9 mouse cellular contexts compared by ENCODE assay signal in the genomic region with DNA sequence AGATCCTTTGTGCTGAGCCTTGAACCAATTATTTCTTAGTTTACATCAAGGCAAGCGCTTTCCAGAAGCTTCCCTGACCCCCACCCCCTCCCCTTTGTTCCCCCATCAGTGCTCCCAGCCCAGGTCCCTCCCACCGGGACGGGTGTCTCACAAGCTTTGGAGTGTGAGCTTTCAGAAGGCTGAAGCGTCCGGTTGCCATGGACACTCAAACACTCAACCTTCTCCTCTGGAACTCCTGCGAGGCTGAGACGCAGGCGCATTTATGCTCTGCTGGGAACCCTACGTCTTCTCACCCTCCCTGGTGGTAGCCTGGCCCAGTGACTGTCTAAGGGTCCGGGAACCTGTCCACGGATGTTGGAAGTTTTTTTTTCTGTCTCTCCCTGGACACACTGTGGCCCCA. TPM values are rescaled to one million over a fixed set of nuclear protein-coding genes. Genes with fewer than 3 reads are reported as not detected.
DNase-seq lines count a peak whose midpoint lies in the region; ATAC-seq lines count a peak whose summit lies in the region.
"Had no signal": no experiment of that assay in that cellular context is flagged by ENCODE, and none has a peak within 500 bp of the region (broad histone marks: within the 10 kb centered on the region; RNA-seq: fewer than 3 reads in every experiment).

4430402I18Rik (minus strand) TSS at position 149 of the 400 bp plus-strand sequence.

- no peaks in the 10 kb centered on the region for H3K36me3 ChIP-seq in neural tube, embryonic 15.5 days
- no peaks in the 10 kb centered on the region for H3K36me3 ChIP-seq in liver, embryonic 11.5 days (ENCODE audit: control insufficient read depth, insufficient read depth, low read length)

- no peak within 1 kb of the TSS for H3K4me3 ChIP-seq in neural tube, embryonic 15.5 days (replicated peaks)
- H3K4me3 ChIP-seq in liver, embryonic 11.5 days (ENCODE audit: low read depth, low read length): no peak within 1 kb of the TSS
- H3K4me3 ChIP-seq: myocyte had no signal

- H3K9ac ChIP-seq in neural tube, embryonic 15.5 days (replicated peaks): no peak within 1 kb of the TSS
- no peak within 1 kb of the TSS for H3K9ac ChIP-seq in liver, embryonic 11.5 days (ENCODE audit: low read depth, low read length)

- H3K9me3 ChIP-seq in neural tube, embryonic 15.5 days (replicated peaks): no peaks in the 10 kb centered on the region
- no peaks in the 10 kb centered on the region for H3K9me3 ChIP-seq in liver, embryonic 11.5 days (ENCODE audit: control insufficient read depth, low read length)

- WGBS in neural tube, embryonic 15.5 days: 7% methylated on average over 11 of the region's 11 CpGs
- 23% methylated on average over 11 of the region's 11 CpGs for WGBS in liver, embryonic 11.5 days

- H3K27ac ChIP-seq in neural tube, embryonic 15.5 days (replicated peaks): no peak within 1 kb of the TSS
- no peak within 1 kb of the TSS for H3K27ac ChIP-seq in liver, embryonic 11.5 days (ENCODE audit: low read depth, low read length)

- H3K27me3 ChIP-seq in neural tube, embryonic 15.5 days (replicated peaks): no peaks in the 10 kb centered on the region
- no peaks in the 10 kb centered on the region for H3K27me3 ChIP-seq in liver, embryonic 11.5 days (replicated peaks; ENCODE audit: control insufficient read depth, insufficient read depth, low read length)

- peak; percentile 39 to 45 for DNase-seq in kidney, postnatal 4 days
- DNase-seq in kidney, adult 11 months: no peak
- DNase-seq in frontal cortex, postnatal 14 days (ENCODE audit: low spot score in 2 of 2): peak; percentile 16 to 20
- peak; percentile 47 to 66 for DNase-seq in left cerebral cortex, postnatal 25 days (ENCODE audit: low spot score in 2 of 2)
- no peak for DNase-seq in gastrocnemius, postnatal 25 days
- DNase-seq in T-cell, adult 2 months (ENCODE audit: low spot score): no peak
- DNase-seq in liver, embryonic 11.5 days (ENCODE audit: low spot score): no peak

- intact Hi-C loops in left cerebral cortex, postnatal 25 days (cut with DNase I): loop anchor here (5.0 to 10.0 kb wide), 2 partner anchors 130 to 193 kb away; partner anchors contain the start of gene Slc1a1

- peak within 1 kb of the TSS; percentile 7; the same call in 1 of the 2 replicates for H3K4me2 ChIP-seq in neural tube, embryonic 15.5 days
- no peak within 1 kb of the TSS for H3K4me2 ChIP-seq in liver, embryonic 11.5 days

- peaks cover 25% of the 10 kb centered on the region for H3K4me1 ChIP-seq in neural tube, embryonic 15.5 days
- H3K4me1 ChIP-seq in liver, embryonic 11.5 days (replicated peaks; ENCODE audit: control insufficient read depth, insufficient read depth, low read length): peaks cover 7% of the 10 kb centered on the region

- no peak for ATAC-seq in neural tube, embryonic 15.5 days (ENCODE audit: low FRiP score)
- ATAC-seq in liver, embryonic 11.5 days (replicated peaks; ENCODE audit: low FRiP score): no peak

RNA-seq across cellular contexts. Expression of gene 4430402I18Rik, which starts in this region (rescaled TPM):
- 1 to 10 TPM; 5.0 to 6.6 TPM for total RNA-seq in left cerebral cortex, postnatal 25 days (2021)
- 0.78 and 0.96 TPM in 2 replicates for polyA plus RNA-seq in neural tube, embryonic 15.5 days (2015; fragmentation: Nextera tagmentation; extraction: Ambion mirVana)
- under 1 TPM; 0.56 to 0.67 TPM for total RNA-seq in gastrocnemius, postnatal 25 days (2021)
- polyA plus RNA-seq in liver, embryonic 11.5 days (2014; fragmentation: Nextera tagmentation; extraction: Ambion mirVana): 0.70 and 1.2 TPM in 2 replicates

Comparison
In these comparisons a context has a peak if more than half of its experiments do, and no peak if none do; other contexts are left out.
1. DNase-seq: peak in kidney, postnatal 4 days (2 of 2), frontal cortex, postnatal 14 days (2 of 2) and left cerebral cortex, postnatal 25 days (2 of 2); none in kidney, adult 11 months (single experiment), gastrocnemius, postnatal 25 days (single experiment), T-cell, adult 2 months (single experiment) and liver, embryonic 11.5 days (single experiment).